Mouse (Mus musculus): ENCODE measurements around the gene Pltp. TPM values are rescaled to one million over a fixed set of nuclear protein-coding genes. Genes with fewer than 3 reads are reported as not detected.

The Pltp gene
- 100 to 1,000 TPM in 1 of 2 experiments, 10 to 100 TPM in 1; 72.5 to 107 TPM for total RNA-seq (2021)
- long read RNA-seq, experiment 1, transcript Pltp-201 (16 exons, 1,809 nt), result major isoform, 47 of 61 reads
- long read RNA-seq, experiment 1, partial matches to known transcripts, result 6 of 61 reads
- long read RNA-seq, experiment 1, other reads (novel, unspliced or antisense), result 7 of 61 reads
- long read RNA-seq, experiment 2, transcript Pltp-201 (16 exons, 1,809 nt), result major isoform, 72 of 104 reads
- long read RNA-seq, experiment 2, partial matches to known transcripts, result 17 of 104 reads
- long read RNA-seq, experiment 2, other reads (novel, unspliced or antisense), result 11 of 104 reads

DNA sequence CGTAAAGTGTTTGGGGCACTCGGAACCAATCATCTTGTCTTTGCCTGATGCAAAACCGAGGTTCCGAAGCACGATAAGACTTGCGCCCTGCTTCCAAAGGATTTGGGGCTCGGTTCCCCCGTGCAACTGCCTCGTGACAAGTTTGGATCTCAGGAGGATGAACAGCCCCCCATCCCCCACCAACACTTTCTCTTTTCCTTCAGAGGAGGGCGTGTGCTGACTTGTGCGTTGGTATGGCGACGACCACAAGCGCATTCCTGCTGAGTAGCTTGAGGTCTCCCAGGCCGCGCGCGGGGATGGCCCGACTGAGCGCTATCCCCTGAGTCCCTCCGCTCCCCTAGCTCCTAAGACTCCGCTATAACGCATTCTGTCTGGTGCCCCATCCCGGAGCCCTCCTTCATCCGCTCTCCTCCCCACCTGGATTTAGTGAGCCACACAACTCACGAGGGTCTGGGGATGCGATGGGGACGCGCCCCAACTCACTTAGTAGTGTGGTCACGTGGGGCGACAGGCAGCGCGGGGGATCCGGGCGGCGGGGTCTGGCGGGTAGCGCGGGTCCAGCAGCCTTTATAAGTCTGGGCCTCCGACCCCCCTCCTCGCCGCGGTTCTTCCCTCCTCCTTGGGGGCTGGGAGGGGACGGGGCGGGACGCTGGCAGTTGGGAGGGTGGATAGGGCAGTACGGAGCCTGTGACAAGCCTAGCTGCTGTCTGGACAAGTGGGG is at the start of gene Pltp:
Gene Pltp (minus strand): TSS at position 611 of the 721 bp plus-strand sequence.
- DNase-seq (ENCODE audit: low spot score in 2 of 2), result no peak

DNA sequence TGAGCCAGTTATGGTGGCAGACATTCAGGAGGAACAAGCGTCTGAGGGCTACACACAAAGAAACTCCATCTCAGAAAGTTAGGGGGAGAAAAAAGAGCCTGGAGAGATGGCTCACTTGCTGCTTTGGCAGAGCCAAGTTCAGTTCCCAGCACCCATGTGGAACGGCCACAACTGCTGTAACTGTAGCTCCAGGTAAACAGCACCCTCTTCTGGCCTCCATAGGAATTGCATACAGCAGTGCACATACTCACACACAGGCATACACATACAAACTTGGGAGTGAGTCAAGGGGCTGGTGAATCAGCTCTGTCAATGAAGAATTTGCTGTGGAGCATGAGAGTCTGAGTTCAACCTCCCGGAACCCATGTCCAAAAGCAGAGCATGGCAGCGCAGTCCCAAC is 48.6 kb upstream of the Pltp start:
- DNase-seq (ENCODE audit: low spot score in 2 of 2), result no peak

DNA sequence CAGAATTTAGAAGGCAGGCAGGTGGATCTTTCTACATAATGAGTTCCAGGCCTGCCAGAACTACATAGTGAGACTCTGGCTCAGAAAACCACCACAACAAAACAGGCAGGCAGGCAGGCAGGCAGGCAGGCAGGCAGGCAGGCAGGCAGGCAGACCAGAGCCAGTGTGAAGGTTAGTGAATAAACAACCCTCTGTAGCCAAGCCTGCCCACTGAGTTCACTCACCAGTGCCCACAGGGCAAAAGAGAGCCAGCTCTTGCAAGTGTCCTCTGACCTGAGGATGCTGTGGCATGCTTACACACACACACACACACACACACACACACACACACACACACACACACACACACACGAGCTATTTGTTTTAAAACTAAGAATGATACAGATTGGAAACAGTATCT is 46.0 kb upstream of the Pltp start:
- no peak for DNase-seq (ENCODE audit: low spot score in 2 of 2)

DNA sequence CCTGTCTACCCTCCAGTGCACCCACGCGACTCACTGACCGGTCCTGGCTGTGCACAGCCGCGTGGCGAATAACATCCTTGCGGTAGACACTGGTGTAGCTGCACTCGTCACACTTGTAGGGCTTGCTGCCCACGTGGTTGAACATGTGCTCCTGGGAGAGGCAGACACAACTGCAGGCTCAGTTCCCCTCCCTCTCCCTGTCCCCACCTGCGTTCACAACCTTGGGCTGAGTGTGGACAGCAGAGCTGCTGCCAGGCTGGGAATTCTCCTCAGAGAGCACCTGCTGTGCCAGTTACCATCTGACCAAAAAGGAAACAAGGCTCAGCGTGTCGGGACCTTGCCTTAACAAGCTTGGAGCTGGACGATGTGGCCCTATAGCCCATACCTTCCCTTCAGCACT is 43.9 kb upstream of the Pltp start:
- no peak for DNase-seq (ENCODE audit: low spot score in 2 of 2)

DNA sequence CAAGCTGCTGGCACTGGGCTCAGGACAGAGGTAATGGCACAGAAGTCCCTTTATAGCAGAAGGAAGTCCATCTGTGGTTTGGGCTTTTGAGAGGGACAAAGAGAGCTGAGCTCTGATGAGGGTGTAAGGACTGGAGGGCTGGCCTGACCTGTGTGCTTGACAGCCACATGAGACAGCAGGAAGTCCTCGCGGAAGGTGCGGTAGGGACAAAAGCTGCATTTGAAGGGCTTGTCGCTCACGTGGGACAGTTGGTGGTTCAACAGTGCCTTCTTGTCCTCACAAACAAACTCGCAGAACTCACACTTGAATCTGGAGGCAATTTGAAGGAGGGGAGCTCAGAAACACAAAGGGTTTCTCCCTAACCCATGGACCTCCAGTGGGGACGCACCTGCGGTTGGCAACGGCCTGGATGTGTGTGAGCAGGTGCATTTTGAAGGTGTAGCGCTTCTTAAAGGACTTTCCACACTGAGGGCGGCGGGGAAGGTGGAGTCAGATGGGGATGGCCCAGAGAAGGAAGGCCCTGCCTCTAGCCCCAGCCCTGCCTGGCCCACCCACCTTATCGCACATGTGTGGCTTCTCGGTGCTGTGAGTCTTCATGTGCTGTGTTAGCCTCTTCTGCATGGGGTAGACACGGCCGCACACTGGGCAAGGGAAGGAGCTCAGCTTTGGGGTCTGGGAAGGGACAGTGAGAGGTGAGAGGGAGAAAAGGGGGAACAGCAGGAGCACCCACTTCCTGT is 42.4 kb upstream of the Pltp start:
- no peak for DNase-seq (ENCODE audit: low spot score in 2 of 2)

DNA sequence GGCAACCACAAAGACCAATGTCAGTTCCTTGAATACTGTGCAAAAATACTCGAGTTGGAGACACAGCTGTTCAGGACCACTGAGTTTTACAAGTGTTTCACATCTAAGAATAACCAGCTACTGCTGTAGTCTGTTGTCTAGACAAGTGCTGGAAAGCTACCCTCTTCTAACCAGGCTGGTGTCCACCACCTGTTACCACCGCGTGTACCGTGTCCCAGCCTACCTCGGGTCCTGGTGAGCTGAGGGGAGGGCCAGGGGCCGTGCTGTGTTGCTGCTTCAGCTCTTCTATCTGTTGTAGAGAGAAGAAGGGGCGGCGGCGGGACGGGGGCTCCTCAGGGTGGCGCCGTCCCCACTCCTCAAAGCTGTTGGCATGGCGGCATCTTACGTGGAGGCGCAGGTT is 41.5 kb upstream of the Pltp start:
- DNase-seq (ENCODE audit: low spot score in 2 of 2), result no peak

DNA sequence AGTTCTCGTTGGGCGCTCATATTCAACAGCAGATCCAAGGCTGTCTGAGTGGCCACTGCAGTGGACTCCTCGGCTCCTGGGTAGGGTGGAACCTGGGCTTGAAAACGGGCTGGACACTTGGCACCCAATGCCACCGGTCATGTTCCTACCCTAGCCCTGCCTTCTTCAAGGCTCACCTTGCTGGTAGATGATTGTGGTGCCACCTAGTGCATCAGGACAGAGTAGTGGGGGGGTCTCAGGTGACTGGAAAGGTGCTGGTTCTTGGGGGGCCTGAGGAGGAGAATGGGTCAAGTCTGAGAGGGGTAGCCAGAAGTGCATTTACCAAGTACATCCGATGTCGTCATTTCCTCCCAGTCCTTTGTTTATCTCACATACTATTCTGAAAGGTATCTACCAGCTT is 40.5 kb upstream of the Pltp start:
- no peak for DNase-seq (ENCODE audit: low spot score in 2 of 2)

DNA sequence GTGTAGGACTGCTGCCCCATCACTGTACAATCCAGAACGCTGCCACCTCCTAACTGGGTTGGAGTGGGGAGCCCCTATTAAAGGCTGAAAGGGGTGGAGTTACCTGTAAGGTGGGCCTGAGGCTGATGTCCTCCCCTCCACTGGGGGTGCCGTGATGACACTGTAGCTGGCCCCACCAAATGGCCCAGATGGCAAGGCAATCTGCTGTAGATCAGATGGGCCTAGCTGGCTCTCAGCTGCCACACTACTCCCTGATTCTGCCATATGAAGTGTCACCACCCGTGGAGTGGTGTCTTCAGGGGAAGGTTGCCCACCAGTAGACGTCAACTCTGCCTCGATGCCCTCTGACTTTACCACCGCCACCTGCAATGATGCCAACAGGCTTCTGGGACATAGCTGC is 38.4 kb upstream of the Pltp start:
- DNase-seq (ENCODE audit: low spot score in 2 of 2), result no peak

DNA sequence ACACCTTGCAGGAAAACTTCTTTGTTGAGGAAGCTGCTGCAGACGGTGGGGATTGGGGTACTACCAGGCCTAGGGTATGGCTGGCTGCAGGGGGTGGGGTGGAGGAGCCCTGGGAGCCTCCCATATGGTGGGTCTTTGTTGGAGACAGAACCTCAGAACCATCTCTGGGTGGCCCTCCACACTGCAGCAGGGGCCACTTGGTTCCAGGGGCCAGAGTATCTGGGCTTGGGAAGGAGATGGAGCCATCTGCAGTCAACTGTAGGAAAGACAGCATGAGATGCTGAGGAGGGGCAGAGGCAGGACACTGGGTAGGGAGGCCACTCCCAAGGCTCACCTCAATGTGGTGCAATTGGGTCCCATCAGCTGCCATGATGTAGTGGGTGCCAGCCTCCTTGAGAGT is 37.1 kb upstream of the Pltp start:
- DNase-seq (ENCODE audit: low spot score in 2 of 2), result no peak

DNA sequence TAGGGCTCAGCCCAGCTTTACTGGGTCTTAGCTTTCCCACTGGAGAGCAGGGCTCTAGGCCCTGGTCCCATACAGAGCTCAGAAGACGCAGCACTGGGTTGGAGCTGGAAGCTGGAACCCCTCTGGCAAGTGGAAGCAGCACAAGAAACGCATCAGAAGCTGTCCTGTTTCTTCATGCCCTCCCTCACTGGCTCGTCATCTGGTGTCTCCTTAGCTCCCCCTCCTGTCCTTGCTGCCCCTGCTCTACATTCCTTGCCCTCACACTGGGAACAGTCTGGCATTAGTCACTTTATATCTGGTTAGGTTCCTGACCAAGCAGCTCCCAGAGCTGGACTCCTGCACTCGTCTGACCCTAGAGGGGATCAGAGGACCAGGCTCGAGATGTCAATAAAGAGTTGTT is 36.5 kb upstream of the Pltp start:
- no peak for DNase-seq (ENCODE audit: low spot score in 2 of 2)

DNA sequence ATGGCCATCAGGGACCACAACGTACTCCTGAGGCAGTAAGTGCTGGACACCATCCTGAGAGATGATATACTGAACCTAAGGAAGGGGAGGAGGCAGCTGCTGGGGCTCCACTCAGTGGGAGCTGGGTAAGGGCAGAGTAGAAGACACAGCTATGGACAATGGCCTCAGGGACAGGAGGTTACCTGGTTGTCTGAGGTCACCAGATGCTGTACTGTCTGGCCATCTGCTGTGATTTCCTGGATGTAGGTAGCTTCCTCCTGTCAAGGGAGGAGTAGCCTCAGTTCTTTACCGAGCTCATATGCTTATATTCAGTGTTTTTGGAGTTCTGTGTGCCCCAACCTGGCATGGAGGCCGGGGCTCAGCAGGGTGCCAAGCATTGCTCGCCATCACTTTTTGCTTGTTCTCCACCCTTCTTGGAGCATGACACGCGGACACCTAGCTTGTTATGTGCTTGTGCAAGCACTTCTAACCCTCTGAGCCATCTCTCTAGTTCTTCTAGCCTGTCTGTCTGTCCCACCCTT is 35.2 kb upstream of the Pltp start:
- DNase-seq (ENCODE audit: low spot score in 2 of 2), result no peak

DNA sequence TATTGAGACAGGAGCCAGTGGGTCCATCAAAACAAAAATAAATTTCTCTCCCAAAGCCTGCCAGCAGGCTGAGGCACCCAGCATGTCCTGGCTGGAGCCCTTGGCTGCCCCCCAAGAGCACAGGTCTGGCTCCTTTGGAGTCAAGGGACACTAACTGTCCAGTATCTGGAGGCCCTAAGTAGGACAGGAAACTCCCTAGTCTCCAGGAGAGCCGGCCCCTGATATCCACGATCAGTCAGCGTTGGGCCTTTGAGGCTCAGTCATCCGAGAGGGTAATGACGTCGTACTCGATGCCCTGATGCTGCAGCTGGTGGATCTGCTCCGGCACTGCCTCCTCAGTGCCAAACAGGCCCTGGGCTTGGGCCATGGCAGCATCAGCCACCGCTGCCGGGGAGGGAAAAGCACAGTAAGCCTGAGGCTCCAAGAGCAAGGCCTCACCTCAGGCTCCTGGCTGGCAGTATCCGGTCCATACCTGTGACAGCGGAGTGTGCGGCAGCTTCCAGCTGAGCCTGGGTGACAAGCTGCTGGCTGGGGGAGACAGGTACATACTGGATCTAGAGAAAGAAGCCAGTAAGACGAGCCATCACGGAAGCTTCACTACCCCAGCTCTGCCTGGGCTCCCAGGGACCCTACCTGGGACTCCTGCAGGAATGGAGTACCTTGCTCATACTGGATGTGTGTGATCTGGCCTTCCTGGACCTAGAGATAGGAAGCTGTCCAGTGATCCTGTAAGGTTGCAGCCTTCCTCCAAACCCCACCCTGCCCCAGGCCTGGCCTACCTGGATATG is 34.6 kb upstream of the Pltp start:
- DNase-seq (ENCODE audit: low spot score in 2 of 2), result no peak

DNA sequence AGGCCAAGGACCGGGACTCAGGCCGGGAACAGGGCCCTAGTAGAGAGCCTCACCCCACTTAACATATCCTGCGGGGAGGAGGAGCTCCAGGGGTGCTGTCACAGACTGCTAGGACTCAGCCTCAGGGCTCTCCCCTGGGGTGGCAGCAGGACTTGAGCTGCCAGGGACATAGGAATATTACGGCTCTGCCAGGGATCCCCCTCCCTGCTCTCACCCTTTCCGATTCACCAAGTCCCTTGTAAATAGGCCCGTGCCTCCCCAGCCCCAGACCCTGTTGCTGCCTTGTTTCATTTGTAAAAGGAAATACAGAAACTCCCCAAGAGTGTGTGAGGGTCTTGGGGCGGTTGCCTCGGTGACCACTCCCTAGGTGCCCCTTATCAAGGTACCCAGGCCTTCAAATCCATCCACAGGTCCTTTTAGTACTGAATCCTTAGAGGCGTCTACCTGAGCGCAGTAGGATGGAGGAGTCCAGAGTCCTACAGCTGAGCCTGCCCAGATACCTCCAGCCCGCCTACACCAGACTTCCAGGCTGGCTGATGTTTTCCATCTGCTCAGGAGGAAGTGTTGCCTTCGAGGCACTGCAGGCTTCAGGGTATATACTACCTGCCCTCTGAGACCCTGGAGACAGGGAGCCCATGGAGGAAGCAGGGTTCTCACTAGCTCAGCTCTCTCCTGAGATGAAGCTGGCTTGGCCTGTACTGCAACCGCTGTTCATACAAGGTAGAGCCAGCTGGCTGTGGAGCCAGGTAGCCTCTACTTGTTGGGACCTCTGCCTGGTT is 33.7 kb upstream of the Pltp start:
- no peak for DNase-seq (ENCODE audit: low spot score in 2 of 2)

DNA sequence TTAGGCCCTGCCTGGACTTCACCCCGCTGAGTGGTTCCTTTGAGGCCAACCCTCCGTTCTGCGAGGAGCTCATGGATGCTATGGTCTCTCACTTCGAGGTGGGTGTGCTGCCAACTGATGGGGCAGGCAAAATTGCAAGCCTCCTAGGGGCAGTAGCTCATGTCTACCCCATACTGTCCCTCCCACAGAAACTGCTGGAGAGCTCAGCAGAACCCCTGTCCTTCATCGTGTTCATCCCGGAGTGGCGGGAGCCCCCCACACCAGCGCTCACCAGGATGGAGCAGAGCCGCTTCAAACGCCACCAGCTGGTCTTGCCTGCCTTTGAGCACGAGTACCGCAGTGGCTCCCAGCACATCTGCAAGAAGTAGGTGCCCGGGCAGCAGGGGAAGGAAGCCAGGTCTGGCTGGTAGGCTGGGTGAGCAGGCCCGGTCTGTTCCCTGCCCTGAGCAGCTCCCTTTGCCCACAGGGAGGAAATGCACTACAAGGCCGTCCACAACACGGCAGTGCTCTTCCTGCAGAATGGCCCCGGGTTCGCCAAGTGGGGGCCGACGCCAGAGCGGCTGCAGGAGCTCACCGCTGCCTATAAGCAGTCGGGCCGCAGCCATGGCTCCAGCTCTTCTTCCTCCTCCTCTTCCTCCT is 33.0 kb upstream of the Pltp start:
- no peak for DNase-seq (ENCODE audit: low spot score in 2 of 2)

DNA sequence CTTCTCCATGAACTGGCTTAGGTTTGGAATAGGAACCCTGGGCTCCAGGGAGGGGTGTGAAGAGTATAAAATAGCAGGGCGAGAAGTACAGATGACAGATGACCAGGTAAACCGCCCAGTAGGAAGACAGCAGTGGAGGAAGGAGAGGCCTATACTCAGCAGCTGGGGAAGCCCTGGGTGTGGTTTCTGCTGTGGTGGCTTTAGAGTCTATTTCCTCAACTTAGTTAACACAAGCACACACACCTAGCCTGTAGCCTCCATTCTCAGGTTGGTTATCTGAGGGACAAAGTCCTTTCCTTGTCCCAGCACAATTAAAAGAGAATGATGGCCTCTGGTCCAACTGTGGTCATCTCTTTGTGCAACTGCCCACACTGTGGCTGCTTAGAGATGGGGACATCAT is 32.4 kb upstream of the Pltp start:
- no peak for DNase-seq (ENCODE audit: low spot score in 2 of 2)

DNA sequence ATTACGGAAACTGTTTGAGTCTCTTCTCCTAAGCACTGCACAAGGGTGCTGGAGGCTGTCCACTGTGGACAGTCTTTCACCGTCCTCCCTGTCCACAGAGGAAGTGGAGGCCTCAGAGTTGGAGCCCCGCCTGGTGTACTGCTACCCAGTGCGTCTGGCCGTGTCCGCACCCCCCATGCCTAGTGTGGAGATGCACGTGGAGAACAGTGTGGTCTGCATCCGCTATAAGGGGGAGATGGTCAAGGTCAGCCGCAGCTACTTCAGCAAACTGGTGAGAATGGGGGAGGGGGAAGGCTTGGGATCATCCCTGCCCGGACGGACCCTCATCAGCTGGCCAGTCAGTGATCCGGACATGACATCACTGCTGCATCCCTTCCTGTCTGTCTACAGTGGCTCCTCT is 31.5 kb upstream of the Pltp start:
- no peak for DNase-seq (ENCODE audit: low spot score in 2 of 2)

DNA sequence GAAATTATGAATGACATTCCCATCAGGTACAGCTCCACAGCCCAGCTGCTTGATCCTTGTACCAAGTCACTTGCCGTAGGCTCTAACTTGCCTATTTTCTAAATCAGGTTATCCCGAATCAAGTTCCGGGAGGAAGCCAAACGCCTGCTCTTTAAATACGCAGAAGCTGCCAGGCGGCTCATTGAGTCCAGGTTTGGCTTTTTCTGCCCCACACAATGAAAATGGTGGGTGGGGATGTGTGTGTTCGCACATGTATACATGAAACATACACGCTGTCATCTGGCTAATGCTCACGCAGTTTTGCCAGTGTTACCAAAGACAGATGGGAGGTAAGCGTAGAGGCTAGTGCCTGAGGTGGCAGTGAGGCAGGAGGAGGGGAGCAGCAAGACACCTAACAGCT is 29.1 kb upstream of the Pltp start:
- DNase-seq (ENCODE audit: low spot score in 2 of 2), result no peak

DNA sequence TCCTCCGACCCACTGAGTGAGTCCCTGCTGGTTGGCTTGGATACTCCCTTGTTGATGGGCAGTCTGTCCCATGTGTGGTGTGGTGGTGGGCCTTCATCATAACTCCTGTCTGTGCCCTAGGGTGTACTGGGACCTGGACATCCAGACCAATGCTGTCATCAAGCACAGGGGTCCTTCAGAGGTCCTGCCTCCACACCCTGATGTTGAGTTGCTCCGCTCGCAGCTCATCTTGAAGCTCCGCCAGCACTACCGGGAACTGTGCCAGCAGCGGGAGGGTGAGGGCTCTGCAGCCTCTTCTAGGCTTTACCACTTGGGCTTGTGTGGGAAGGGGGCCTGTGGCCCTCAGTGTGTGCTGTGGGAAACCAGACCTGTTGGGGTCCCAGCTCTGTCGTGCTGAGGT is 28.3 kb upstream of the Pltp start:
- DNase-seq (ENCODE audit: low spot score in 2 of 2), result peak; percentile 78 to 80

DNA sequence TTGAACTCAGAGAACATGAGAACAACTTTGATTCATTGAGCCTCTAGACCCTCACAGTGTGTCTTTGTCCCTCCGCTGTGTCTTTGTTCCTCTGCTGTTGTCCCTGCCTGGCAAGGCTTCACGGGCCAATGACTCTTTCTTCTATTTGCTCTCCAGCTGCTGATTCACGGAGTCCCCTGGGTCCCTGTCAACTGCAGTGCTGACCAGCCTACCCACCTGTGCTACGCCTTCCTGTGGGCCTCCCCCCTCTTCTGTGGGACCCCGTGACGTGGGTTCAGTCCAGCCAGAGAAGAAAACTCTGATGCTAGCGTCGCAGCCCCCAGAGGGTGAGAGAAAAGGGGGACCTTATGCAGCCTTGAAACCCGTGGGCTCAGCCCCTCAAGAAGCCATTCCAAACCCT is 25.1 kb upstream of the Pltp start:
- DNase-seq (ENCODE audit: low spot score in 2 of 2), result no peak

Measured in layer of hippocampus, postnatal 14 days (tissue).